Mouse (Mus musculus) myocyte (in vitro differentiated cells): ENCODE results near the gene Ptgr2. TPM values are rescaled to one million over a fixed set of nuclear protein-coding genes. Genes with fewer than 3 reads are reported as not detected.

Experiments used
- H3K27me3 ChIP-seq: one replicate; pipeline ENCODE4 v1.6.1; 2011; ENCODE audit not compliant: control insufficient read depth, insufficient read depth, insufficient read length
- H3K36me3 ChIP-seq: one replicate; pipeline ENCODE4 v1.6.1; 2011; ENCODE audit not compliant: control insufficient read depth, insufficient read depth
- H3K4me2 ChIP-seq: one replicate; pipeline ENCODE4 v1.6.1; 2011; ENCODE audit warnings: low read depth, control low read depth
- H3K4me3 ChIP-seq: one replicate; pipeline ENCODE4 v1.5.1; 2011; ENCODE audit warnings: mild to moderate bottlenecking, control low read depth, moderate library complexity
- H3K79me2 ChIP-seq: one replicate; pipeline ENCODE4 v1.6.1; 2011; ENCODE audit not compliant: control insufficient read depth, insufficient read depth
- H3ac ChIP-seq: one replicate; pipeline ENCODE4 v1.6.1; 2011; ENCODE audit not compliant: control insufficient read depth, insufficient read length
- CEBPB ChIP-seq: IDR thresholded peaks from 2 replicates; pipeline ENCODE4 v1.6.1; 2011; ENCODE audit warnings: mild to moderate bottlenecking, moderate library complexity; ENCODE audit not compliant: poor library complexity, insufficient read depth, severe bottlenecking
- E2F4 ChIP-seq: IDR thresholded peaks from one replicate; pipeline ENCODE4 v1.6.1; 2011; ENCODE audit warnings: mild to moderate bottlenecking, control low read depth, moderate library complexity; ENCODE audit not compliant: insufficient read depth
- MAX ChIP-seq: IDR thresholded peaks from one replicate; pipeline ENCODE4 v1.6.1; 2011; ENCODE audit warnings: low read depth, mild to moderate bottlenecking, control low read depth
- MYOD1 ChIP-seq, 3 experiments: IDR thresholded peaks; one replicate each; pipeline ENCODE4 v1.6.1; 2011; ENCODE audit warnings: control low read depth in 2 of 3, low read depth in 2 of 3, mild to moderate bottlenecking in 2 of 3, moderate library complexity in 1 of 3; ENCODE audit not compliant: insufficient read length in 2 of 3, control insufficient read depth in 1 of 3
- MYOG ChIP-seq, 3 experiments: IDR thresholded peaks; one replicate each; pipeline ENCODE4 v1.6.1; 2011; ENCODE audit warnings: control low read depth in 2 of 3, low read depth in 2 of 3, mild to moderate bottlenecking in 2 of 3; ENCODE audit not compliant: insufficient read length in 2 of 3, control insufficient read depth in 1 of 3, insufficient read depth in 1 of 3
- POLR2A ChIP-seq: IDR thresholded peaks from one replicate; pipeline ENCODE4 v1.6.1; 2011; ENCODE audit warnings: low read depth, mild to moderate bottlenecking, control low read depth, moderate library complexity; ENCODE audit not compliant: insufficient read length
- POLR2AphosphoS2 ChIP-seq: IDR thresholded peaks from one replicate; pipeline ENCODE4 v1.6.1; 2011; ENCODE audit warnings: low read depth, control low read depth; ENCODE audit not compliant: insufficient read length
- REST ChIP-seq: IDR thresholded peaks from one replicate; pipeline ENCODE4 v1.6.1; 2011; ENCODE audit warnings: mild to moderate bottlenecking, control low read depth, moderate library complexity; ENCODE audit not compliant: insufficient read depth, insufficient read length
- SRF ChIP-seq: IDR thresholded peaks from one replicate; pipeline ENCODE4 v1.6.1; 2011; ENCODE audit warnings: low read depth; ENCODE audit not compliant: control insufficient read depth, insufficient read length
- TCF12 ChIP-seq: IDR thresholded peaks from one replicate; pipeline ENCODE4 v1.6.1; 2011; ENCODE audit warnings: mild to moderate bottlenecking, control low read depth; ENCODE audit not compliant: poor library complexity, insufficient read depth, severe bottlenecking
- TCF3 ChIP-seq: IDR thresholded peaks from one replicate; pipeline ENCODE4 v1.6.1; 2011; ENCODE audit warnings: low read depth, control low read depth; ENCODE audit not compliant: insufficient read length
- USF1 ChIP-seq: IDR thresholded peaks from one replicate; pipeline ENCODE4 v1.6.1; 2011; ENCODE audit warnings: low read depth, mild to moderate bottlenecking, control low read depth, moderate library complexity
- polyA plus RNA-seq: library from polyadenylated mRNA; unstranded; fragments of >200 nt; fragmentation: generic; extraction: Trizol; gene quantifications from one replicate; pipeline ENCODE4 v1.2.1, GENCODE M21; 2012; ENCODE audit warnings: missing spikeins

The Ptgr2 gene
- polyA plus RNA-seq, 1 experiment: 40.4 TPM

GRCm38 (mm10) chr12:84245683-84246082 lies 39.3 kb upstream of the Ptgr2 start:
- H3K4me2 ChIP-seq: no peak overlapping the region
- H3K79me2 ChIP-seq: no peaks in the 10 kb centered on the region
- H3ac ChIP-seq: no peak overlapping the region
- H3K4me3 ChIP-seq: no peak overlapping the region
- TF ChIP-seq REST: no peak
- TF ChIP-seq MYOD1 (IDR thresholded peaks at IDR 0.05; ENCODE audit: control insufficient read depth in 1 of 3, insufficient read length in 2 of 3, low read depth in 2 of 3): peak in 1 of 3 experiments; percentile 8
- H3K27me3 ChIP-seq: no peaks in the 10 kb centered on the region
- H3K36me3 ChIP-seq: no peaks in the 10 kb centered on the region

GRCm38 (mm10) chr12:84249217-84249616 lies 35.8 kb upstream of the Ptgr2 start:
- H3K4me3 ChIP-seq: no peak overlapping the region
- no peaks in the 10 kb centered on the region for H3K36me3 ChIP-seq
- TF ChIP-seq REST (no peak), E2F4 (no peak), POLR2A (no peak), MAX (no peak), CEBPB (no peak), TCF12 (no peak), USF1 (no peak), MYOG (IDR thresholded peaks at IDR 0.05; ENCODE audit: control insufficient read depth in 1 of 3, insufficient read depth in 1 of 3, insufficient read length in 2 of 3, low read depth in 2 of 3) (no peak)
- no peak overlapping the region for H3K4me2 ChIP-seq
- H3ac ChIP-seq: no peak overlapping the region
- H3K27me3 ChIP-seq: no peaks in the 10 kb centered on the region
- no peaks in the 10 kb centered on the region for H3K79me2 ChIP-seq

GRCm38 (mm10) chr12:84252811-84253210 lies 32.2 kb upstream of the Ptgr2 start:
- Histone ChIP-seq H3K4me3 (no peak overlapping the region), H3ac (no peak overlapping the region), H3K36me3 (no peaks in the 10 kb centered on the region), H3K27me3 (no peaks in the 10 kb centered on the region), H3K79me2 (no peaks in the 10 kb centered on the region), H3K4me2 (no peak overlapping the region)
- TF ChIP-seq MYOD1 (IDR thresholded peaks at IDR 0.05; ENCODE audit: control insufficient read depth in 1 of 3, insufficient read length in 2 of 3, low read depth in 2 of 3) (no peak), POLR2AphosphoS2 (no peak), POLR2A (no peak), USF1 (no peak), MYOG (IDR thresholded peaks at IDR 0.05; ENCODE audit: control insufficient read depth in 1 of 3, insufficient read depth in 1 of 3, insufficient read length in 2 of 3, low read depth in 2 of 3) (no peak), E2F4 (no peak), REST (no peak), CEBPB (no peak), TCF3 (no peak), MAX (no peak), TCF12 (no peak), SRF (no peak)

- Histone ChIP-seq H3K4me2 (no peak overlapping the region), H3K79me2 (no peaks in the 10 kb centered on the region), H3K4me3 (no peak overlapping the region), H3K27me3 (no peaks in the 10 kb centered on the region), H3ac (no peak overlapping the region), H3K36me3 (no peaks in the 10 kb centered on the region)
- TF ChIP-seq MYOG (IDR thresholded peaks at IDR 0.05; ENCODE audit: control insufficient read depth in 1 of 3, insufficient read depth in 1 of 3, insufficient read length in 2 of 3, low read depth in 2 of 3) (no peak), POLR2AphosphoS2 (no peak), POLR2A (no peak), E2F4 (no peak), MYOD1 (IDR thresholded peaks at IDR 0.05; ENCODE audit: control insufficient read depth in 1 of 3, insufficient read length in 2 of 3, low read depth in 2 of 3) (no peak), TCF12 (no peak), MAX (no peak)
These were observed 30.1 kb upstream of the Ptgr2 start for GRCm38 (mm10) chr12:84254886-84255285.

- Histone ChIP-seq H3K36me3 (no peaks in the 10 kb centered on the region), H3K27me3 (no peaks in the 10 kb centered on the region), H3K4me2 (no peak overlapping the region), H3ac (no peak overlapping the region), H3K4me3 (no peak overlapping the region), H3K79me2 (no peaks in the 10 kb centered on the region)
- no peak for TF ChIP-seq POLR2A
- TF ChIP-seq MYOG (IDR thresholded peaks at IDR 0.05; ENCODE audit: control insufficient read depth in 1 of 3, insufficient read depth in 1 of 3, insufficient read length in 2 of 3, low read depth in 2 of 3): no peak
- TF ChIP-seq POLR2AphosphoS2: no peak
- no peak for TF ChIP-seq TCF3
- no peak for TF ChIP-seq TCF12
- TF ChIP-seq SRF: no peak
- no peak for TF ChIP-seq E2F4
- no peak for TF ChIP-seq REST
- no peak for TF ChIP-seq CEBPB
- TF ChIP-seq MYOD1 (IDR thresholded peaks at IDR 0.05; ENCODE audit: control insufficient read depth in 1 of 3, insufficient read length in 2 of 3, low read depth in 2 of 3): no peak
- TF ChIP-seq MAX: no peak
- TF ChIP-seq USF1: no peak
These were observed 24.7 kb upstream of the Ptgr2 start for GRCm38 (mm10) chr12:84260363-84260762.
